Mouse (Mus musculus) liver, postnatal 0 days (tissue): ENCODE measurements around the gene Stra8. TPM values are rescaled to one million over a fixed set of nuclear protein-coding genes. Genes with fewer than 3 reads are reported as not detected.

ENCODE experiments used
- ATAC-seq: fragments of 200-750 bp; cut with Nextera tagmentation; 2 replicates; pipeline ENCODE4 v1.8.0; 2017; ENCODE audit warnings: mild to moderate bottlenecking, moderate library complexity
- DNase-seq: peaks from one replicate; pipeline ENCODE4 v3.0.0-alpha.2; 2016
- H3K27ac ChIP-seq: fragments of 300-500 bp; sonication (generic); 2 replicates; pipeline ENCODE4 v1.5.1; 2014; ENCODE audit warnings: antibody characterized with exemption, moderate library complexity, mild to moderate bottlenecking, low read depth
- H3K27me3 ChIP-seq: fragments of 300-500 bp; sonication (generic); 2 replicates; pipeline ENCODE4 v1.6.1; 2014; ENCODE audit warnings: low read length, control low read depth, mixed read lengths; ENCODE audit not compliant: insufficient read depth
- H3K36me3 ChIP-seq: fragments of 300-500 bp; sonication (generic); replicated peaks from 2 replicates; pipeline ENCODE4 v1.6.1; 2014; ENCODE audit warnings: mild to moderate bottlenecking, control low read depth, low read length, moderate library complexity, mixed read lengths; ENCODE audit not compliant: insufficient read depth
- H3K4me1 ChIP-seq: fragments of 300-500 bp; sonication (generic); 2 replicates; pipeline ENCODE4 v1.6.1; 2014; ENCODE audit warnings: antibody characterized with exemption, mild to moderate bottlenecking, control low read depth; ENCODE audit not compliant: insufficient read depth
- H3K4me2 ChIP-seq: fragments of 300-500 bp; sonication (generic); 2 replicates; pipeline ENCODE4 v1.6.1; 2014; ENCODE audit warnings: low read depth, mild to moderate bottlenecking, low read length, moderate library complexity, mixed read lengths
- H3K4me3 ChIP-seq: fragments of 300-500 bp; sonication (generic); 2 replicates; pipeline ENCODE4 v1.5.1; 2014; ENCODE audit warnings: low read depth, low read length
- H3K9ac ChIP-seq: fragments of 300-500 bp; sonication (generic); replicated peaks from 2 replicates; pipeline ENCODE4 v1.6.1; 2014; ENCODE audit warnings: mild to moderate bottlenecking, moderate library complexity
- H3K9me3 ChIP-seq: fragments of 300-500 bp; sonication (generic); 2 replicates; pipeline ENCODE4 v1.6.1; 2016; ENCODE audit warnings: mild to moderate bottlenecking, control low read depth, low read length, mixed read lengths
- CTCF ChIP-seq: sonication (generic); IDR thresholded peaks from 2 replicates; pipeline ENCODE4 v1.5.1; 2016; ENCODE audit warnings: antibody characterized with exemption, low read depth
- EP300 ChIP-seq: IDR thresholded peaks from 2 replicates; pipeline ENCODE4 v1.6.1; 2016; ENCODE audit warnings: antibody characterized with exemption, low read depth, mild to moderate bottlenecking
- WGBS: fragments of 180-500 bp; shearing (Covaris S2); extraction: QIAGEN DNeasy Blood & Tissue Kit; methylation state at CpG from one replicate; pipeline ENCODE4 v1.1.7; 2014; ENCODE audit not compliant: insufficient replicate concordance; 5-methylcytosine and 5-hydroxymethylcytosine counted together
- polyA plus RNA-seq: library from polyadenylated mRNA; unstranded; fragments of >200 nt; fragmentation: Nextera tagmentation; extraction: Ambion mirVana; gene quantifications from 2 replicates; pipeline ENCODE4 v1.2.1, GENCODE M21; 2015

The Stra8 gene
- polyA plus RNA-seq, 1 experiment from 2014 or later = not detected

GRCm38 (mm10) chr6:34987085-34987645 lies 67.2 kb downstream of the Stra8 start:
- H3K4me1 ChIP-seq = peaks cover 5% of the 10 kb centered on the region
- 62% methylated on average over 12 of the region's 12 CpGs for WGBS
- ATAC-seq (no peak), DNase-seq (no peak)
- no peak overlapping the region for H3K4me3 ChIP-seq
- H3K4me2 ChIP-seq = no peak overlapping the region
- no peaks in the 10 kb centered on the region for H3K9me3 ChIP-seq
- no peaks in the 10 kb centered on the region for H3K27me3 ChIP-seq
- TF ChIP-seq CTCF (no peak), EP300 (no peak)
- H3K27ac ChIP-seq = no peak overlapping the region
- no peaks in the 10 kb centered on the region for H3K36me3 ChIP-seq
- no peak overlapping the region for H3K9ac ChIP-seq

DNA sequence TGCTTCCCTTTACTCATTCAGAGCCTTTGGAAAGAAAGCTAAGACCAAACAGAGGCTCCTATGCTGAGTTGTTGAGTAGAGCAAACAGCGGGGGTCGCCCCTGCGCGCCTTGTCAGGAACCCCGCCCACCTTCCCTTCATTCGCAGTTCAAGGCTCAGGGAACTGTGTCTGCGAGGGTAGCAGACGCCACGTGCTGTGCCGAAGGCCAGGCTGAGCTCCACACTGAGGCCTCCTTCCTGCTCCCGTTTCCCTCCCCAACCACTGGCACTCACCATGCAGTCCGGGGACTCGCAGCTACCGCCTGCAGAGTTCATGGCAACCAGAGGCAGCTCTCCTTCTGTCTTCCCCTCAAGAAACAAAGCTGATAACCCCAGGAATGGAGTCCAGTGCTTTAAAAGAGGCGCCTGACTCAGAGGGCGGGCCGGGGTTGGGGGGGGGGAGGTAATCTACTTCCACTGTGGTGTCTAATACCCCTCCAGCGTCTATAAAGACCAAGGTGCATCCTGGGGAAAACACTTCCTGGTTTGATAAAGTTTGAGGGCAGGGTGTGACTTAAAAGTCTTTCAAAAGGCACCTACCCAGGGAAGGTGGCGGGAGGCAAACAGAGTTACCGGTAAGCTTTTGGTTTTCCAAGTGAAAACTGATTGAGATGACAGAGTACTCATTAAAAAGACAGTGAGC lies 68.3 kb downstream of the Stra8 start, which contains the start of gene Slc23a4:
TSS of gene Slc23a4 (minus strand) at position 324 of the 681 bp plus-strand sequence.
- 0 out of 2 replicates have a peak within 1 kb of the TSS, but pooled peaks have one; percentile 22 for H3K4me2 ChIP-seq
- peaks cover 5% of the 10 kb centered on the region for H3K4me1 ChIP-seq
- H3K9ac ChIP-seq = no peak within 1 kb of the TSS
- H3K27ac ChIP-seq = no peak within 1 kb of the TSS
- H3K9me3 ChIP-seq = no peaks in the 10 kb centered on the region
- TF ChIP-seq EP300 (no peak), CTCF (no peak)
- no peaks in the 10 kb centered on the region for H3K36me3 ChIP-seq
- no peaks in the 10 kb centered on the region for H3K27me3 ChIP-seq
- DNase-seq (no peak), ATAC-seq (no peak)
- WGBS = 11% methylated on average over 20 of the region's 20 CpGs
- H3K4me3 ChIP-seq = no peak within 1 kb of the TSS

Other genes starting within 250 kb of the Stra8 start
- 5.3 and 6.1 TPM in 2 replicates for gene Agbl3, start 139.7 kb upstream of the Stra8 start, polyA plus RNA-seq
- gene Tmem140, start 57.0 kb upstream of the Stra8 start, polyA plus RNA-seq = 12.6 and 17.0 TPM in 2 replicates
- 4.5 and 4.9 TPM in 2 replicates for gene Cyren, start 42.1 kb upstream of the Stra8 start, polyA plus RNA-seq
- gene Wdr91, start 9.3 kb upstream of the Stra8 start, polyA plus RNA-seq = 5.5 and 5.7 TPM in 2 replicates
- gene Slc23a4, start 68.2 kb downstream of the Stra8 start, polyA plus RNA-seq = 0.12 TPM in 1 of 2 replicates, not detected in the other
- gene Cnot4, start 213.6 kb downstream of the Stra8 start, polyA plus RNA-seq = 10.1 and 10.7 TPM in 2 replicates